ENCODE assay signal across 21 mouse cellular contexts in genomic region chr15:68626976-68627375, GRCm38 (mm10).
DNase-seq lines count a peak whose midpoint lies in the region; ATAC-seq and TF ChIP-seq lines count a peak whose summit lies in the region.
"Had no signal": no experiment of that assay in that cellular context is flagged by ENCODE, and none has a peak within 500 bp of the region (broad histone marks: within the 10 kb centered on the region; RNA-seq: fewer than 3 reads in every experiment).

No protein-coding gene starts in this region.

- ATAC-seq in kidney, embryonic 15.5 days (replicated peaks; ENCODE audit: low FRiP score) = no peak
- no peak for ATAC-seq in kidney, embryonic 14.5 days (ENCODE audit: low FRiP score, low TSS enrichment)
- ATAC-seq: activated CD4-positive, CD25-positive, alpha-beta regulatory T cell, adult 4 months; CD4-positive, CD25-positive, alpha-beta regulatory T cell, adult 4 months; Patski had no signal

- H3K9me3 ChIP-seq in kidney, embryonic 15.5 days (replicated peaks) = no peaks in the 10 kb centered on the region
- H3K9me3 ChIP-seq in kidney, embryonic 14.5 days (ENCODE audit: control insufficient read depth, low read length) = no peaks in the 10 kb centered on the region

- no peak overlapping the region for H3K27ac ChIP-seq in kidney, adult 2 months (ENCODE audit: insufficient read depth, low read depth, low read length)
- no peak overlapping the region for H3K27ac ChIP-seq in kidney, embryonic 15.5 days
- no peak overlapping the region for H3K27ac ChIP-seq in kidney, embryonic 14.5 days (ENCODE audit: low read depth, low read length)

- 59% methylated on average over 4 of the region's 4 CpGs for WGBS in kidney, adult 2 months
- WGBS in kidney, embryonic 15.5 days = 74% methylated on average over 4 of the region's 4 CpGs
- WGBS in kidney, embryonic 14.5 days = 79% methylated on average over 4 of the region's 4 CpGs

- no peaks in the 10 kb centered on the region for H3K4me1 ChIP-seq in kidney, adult 2 months (ENCODE audit: control insufficient read depth, insufficient read depth, low read length)
- H3K4me1 ChIP-seq in kidney, embryonic 15.5 days = no peaks in the 10 kb centered on the region
- no peaks in the 10 kb centered on the region for H3K4me1 ChIP-seq in kidney, embryonic 14.5 days (ENCODE audit: control insufficient read depth, insufficient read depth, low read length)

- no peak overlapping the region for H3K9ac ChIP-seq in kidney, embryonic 15.5 days
- no peak overlapping the region for H3K9ac ChIP-seq in kidney, embryonic 14.5 days (ENCODE audit: low read depth, low read length)

- H3K36me3 ChIP-seq in kidney, adult 2 months (ENCODE audit: control insufficient read depth, insufficient read depth, low read length) = no peaks in the 10 kb centered on the region
- no peaks in the 10 kb centered on the region for H3K36me3 ChIP-seq in kidney, embryonic 15.5 days
- H3K36me3 ChIP-seq in kidney, embryonic 14.5 days (ENCODE audit: control insufficient read depth, insufficient read depth, low read length) = no peaks in the 10 kb centered on the region
- H3K36me3 ChIP-seq: G1E had no signal

- no peak overlapping the region for H3K4me2 ChIP-seq in kidney, embryonic 15.5 days
- H3K4me2 ChIP-seq in kidney, embryonic 14.5 days (replicated peaks; ENCODE audit: low read depth, low read length) = no peak overlapping the region

- peak; percentile 54 for DNase-seq in kidney, adult 2 months
- DNase-seq in kidney, adult 9 months = peak; percentile 62
- no peak for DNase-seq in kidney, postnatal 4 days
- DNase-seq in kidney, postnatal 14 days = peak; percentile 5
- DNase-seq: adrenal gland, adult 2 months; adrenal gland, adult 8-10 months; adrenal gland, postnatal 10 days; adrenal gland, postnatal 14 days; adrenal gland, postnatal 25 days; adrenal gland, postnatal 36 days; B cell, adult 2 months; cerebellum, adult 11 months; cerebellum, adult 11-12 months; cerebellum, adult 18-20 months had no signal

- TF ChIP-seq CTCF in kidney, adult 2 months (conservative IDR thresholded peaks at IDR 0.05; ENCODE audit: insufficient read depth, insufficient read length, low read depth, low read length) = no peak

- no peak for TF ChIP-seq POLR2A in kidney, adult 2 months (IDR thresholded peaks at IDR 0.05; ENCODE audit: low read depth, low read length)

- H3K27me3 ChIP-seq in kidney, adult 2 months (replicated peaks; ENCODE audit: control insufficient read depth, insufficient read depth, low read length) = no peaks in the 10 kb centered on the region; the same call in 1 of the 2 replicates
- no peaks in the 10 kb centered on the region for H3K27me3 ChIP-seq in kidney, embryonic 15.5 days
- no peaks in the 10 kb centered on the region for H3K27me3 ChIP-seq in kidney, embryonic 14.5 days (ENCODE audit: control insufficient read depth, insufficient read depth, low read length)
- H3K27me3 ChIP-seq: CH12.LX had no signal

- H3K4me3 ChIP-seq in kidney, adult 2 months (ENCODE audit: insufficient read depth, low read depth, low read length) = no peak overlapping the region
- no peak overlapping the region for H3K4me3 ChIP-seq in kidney, embryonic 15.5 days (replicated peaks)
- no peak overlapping the region for H3K4me3 ChIP-seq in kidney, embryonic 14.5 days (ENCODE audit: low read length)

Comparison
In these comparisons a context has a peak if more than half of its experiments do, and no peak if none do; other contexts are left out.
1. DNase-seq: peak in kidney, adult 2 months (single experiment), kidney, adult 9 months (single experiment) and kidney, postnatal 14 days (single experiment); none in kidney, postnatal 4 days (0 of 2).